Mouse (Mus musculus): ENCODE measurements around the gene Muc13. TPM values are rescaled to one million over a fixed set of nuclear protein-coding genes. Genes with fewer than 3 reads are reported as not detected.

Muc13 gene
- polyA plus RNA-seq, 1 experiment = 2.6 TPM

GRCm38 (mm10) chr16:33832057-33832456, 38.2 kb downstream of the Muc13 start:
- Histone ChIP-seq H3K4me3 (ENCODE audit: extremely low read depth, insufficient read depth, insufficient read length) (no peak overlapping the region), H3K36me3 (ENCODE audit: control insufficient read depth, insufficient read depth, low read length) (no peaks in the 10 kb centered on the region), H3K4me1 (ENCODE audit: control insufficient read depth, insufficient read depth, insufficient read length) (peaks cover 5% of the 10 kb centered on the region; the same call in 1 of the 2 replicates), H3K27me3 (ENCODE audit: control insufficient read depth, insufficient read depth, low read length) (peaks cover 13% of the 10 kb centered on the region), H3K27ac (ENCODE audit: insufficient read depth, low read length) (no peak overlapping the region)
- DNase-seq (ENCODE audit: low read depth in 1 of 2, low spot score in 2 of 2) = no peak
- TF ChIP-seq CTCF (IDR thresholded peaks at IDR 0.05; ENCODE audit: extremely low read depth, insufficient read depth, insufficient read length, insufficient replicate concordance) (no peak), POLR2A (IDR thresholded peaks at IDR 0.05; ENCODE audit: low read depth, low read length) (no peak)
- WGBS = 81% methylated on average over 6 of the region's 6 CpGs

GRCm38 (mm10) chr16:33832728-33833428, 39.0 kb downstream of the Muc13 start:
- TF ChIP-seq CTCF (IDR thresholded peaks at IDR 0.05; ENCODE audit: extremely low read depth, insufficient read depth, insufficient read length, insufficient replicate concordance) = no peak
- TF ChIP-seq POLR2A (IDR thresholded peaks at IDR 0.05; ENCODE audit: low read depth, low read length) = no peak
- Histone ChIP-seq H3K27ac (ENCODE audit: insufficient read depth, low read length) (no peak overlapping the region), H3K36me3 (ENCODE audit: control insufficient read depth, insufficient read depth, low read length) (no peaks in the 10 kb centered on the region), H3K4me3 (ENCODE audit: extremely low read depth, insufficient read depth, insufficient read length) (peak overlapping the region; percentile 34), H3K27me3 (ENCODE audit: control insufficient read depth, insufficient read depth, low read length) (peaks cover 13% of the 10 kb centered on the region), H3K4me1 (ENCODE audit: control insufficient read depth, insufficient read depth, insufficient read length) (peaks cover 5% of the 10 kb centered on the region; the same call in 1 of the 2 replicates)
- peak in 1 of 2 experiments; percentile 14 for DNase-seq (ENCODE audit: low read depth in 1 of 2, low spot score in 2 of 2)
- 15% methylated on average over 21 of the region's 21 CpGs for WGBS

GRCm38 (mm10) chr16:33833429-33833753, 39.6 kb downstream of the Muc13 start:
- 44% methylated on average over 5 of the region's 5 CpGs for WGBS
- H3K4me3 ChIP-seq (ENCODE audit: extremely low read depth, insufficient read depth, insufficient read length) = no peak overlapping the region

GRCm38 (mm10) chr16:33833781-33834482, 40.1 kb downstream of the Muc13 start:
- Histone ChIP-seq H3K27ac (ENCODE audit: insufficient read depth, low read length) (no peak overlapping the region), H3K27me3 (ENCODE audit: control insufficient read depth, insufficient read depth, low read length) (peaks cover 13% of the 10 kb centered on the region), H3K4me1 (ENCODE audit: control insufficient read depth, insufficient read depth, insufficient read length) (peaks cover 5% of the 10 kb centered on the region; the same call in 1 of the 2 replicates), H3K36me3 (ENCODE audit: control insufficient read depth, insufficient read depth, low read length) (no peaks in the 10 kb centered on the region), H3K4me3 (ENCODE audit: extremely low read depth, insufficient read depth, insufficient read length) (no peak overlapping the region; the same call in 1 of the 2 replicates)
- no peak for TF ChIP-seq POLR2A (IDR thresholded peaks at IDR 0.05; ENCODE audit: low read depth, low read length)
- no peak for TF ChIP-seq CTCF (IDR thresholded peaks at IDR 0.05; ENCODE audit: extremely low read depth, insufficient read depth, insufficient read length, insufficient replicate concordance)
- DNase-seq (ENCODE audit: low read depth in 1 of 2, low spot score in 2 of 2) = no peak
- WGBS = 35% methylated on average over 25 of the region's 25 CpGs

More at GRCm38 (mm10) chr16:33833429-33833753, 39.6 kb downstream of the Muc13 start:
- Histone ChIP-seq H3K27ac (ENCODE audit: insufficient read depth, low read length) (no peak overlapping the region), H3K27me3 (ENCODE audit: control insufficient read depth, insufficient read depth, low read length) (peaks cover 13% of the 10 kb centered on the region), H3K36me3 (ENCODE audit: control insufficient read depth, insufficient read depth, low read length) (no peaks in the 10 kb centered on the region), H3K4me1 (ENCODE audit: control insufficient read depth, insufficient read depth, insufficient read length) (peaks cover 5% of the 10 kb centered on the region; the same call in 1 of the 2 replicates)
- no peak for DNase-seq (ENCODE audit: low read depth in 1 of 2, low spot score in 2 of 2)
- no peak for TF ChIP-seq POLR2A (IDR thresholded peaks at IDR 0.05; ENCODE audit: low read depth, low read length)
- no peak for TF ChIP-seq CTCF (IDR thresholded peaks at IDR 0.05; ENCODE audit: extremely low read depth, insufficient read depth, insufficient read length, insufficient replicate concordance)

- H3K4me3 ChIP-seq (ENCODE audit: extremely low read depth, insufficient read depth, insufficient read length) = no peak overlapping the region
- no peak for DNase-seq (ENCODE audit: low read depth in 1 of 2, low spot score in 2 of 2)
- H3K36me3 ChIP-seq (ENCODE audit: control insufficient read depth, insufficient read depth, low read length) = no peaks in the 10 kb centered on the region
- H3K27me3 ChIP-seq (ENCODE audit: control insufficient read depth, insufficient read depth, low read length) = 0 out of 2 replicates have a peak, but pooled peaks cover 1% of the 10 kb centered on the region
- 0 out of 2 replicates have a peak, but pooled peaks cover 2% of the 10 kb centered on the region for H3K4me1 ChIP-seq (ENCODE audit: control insufficient read depth, insufficient read depth, insufficient read length)
- 82% methylated on average over 3 of the region's 3 CpGs for WGBS
- TF ChIP-seq CTCF (IDR thresholded peaks at IDR 0.05; ENCODE audit: extremely low read depth, insufficient read depth, insufficient read length, insufficient replicate concordance) (no peak), POLR2A (IDR thresholded peaks at IDR 0.05; ENCODE audit: low read depth, low read length) (no peak)
- H3K27ac ChIP-seq (ENCODE audit: insufficient read depth, low read length) = no peak overlapping the region
Observed at GRCm38 (mm10) chr16:33836676-33837075, 42.8 kb downstream of the Muc13 start.

- Histone ChIP-seq H3K4me3 (ENCODE audit: extremely low read depth, insufficient read depth, insufficient read length) (no peak overlapping the region), H3K27ac (ENCODE audit: insufficient read depth, low read length) (no peak overlapping the region), H3K4me1 (ENCODE audit: control insufficient read depth, insufficient read depth, insufficient read length) (0 out of 2 replicates have a peak, but pooled peaks cover 2% of the 10 kb centered on the region), H3K27me3 (ENCODE audit: control insufficient read depth, insufficient read depth, low read length) (no peaks in the 10 kb centered on the region), H3K36me3 (ENCODE audit: control insufficient read depth, insufficient read depth, low read length) (no peaks in the 10 kb centered on the region)
- TF ChIP-seq POLR2A (IDR thresholded peaks at IDR 0.05; ENCODE audit: low read depth, low read length) = no peak
- no peak for TF ChIP-seq CTCF (IDR thresholded peaks at IDR 0.05; ENCODE audit: extremely low read depth, insufficient read depth, insufficient read length, insufficient replicate concordance)
- WGBS = 63% methylated on average over 3 of the region's 3 CpGs
- no peak for DNase-seq (ENCODE audit: low read depth in 1 of 2, low spot score in 2 of 2)
Observed at GRCm38 (mm10) chr16:33837191-33837590, 43.4 kb downstream of the Muc13 start.

All from spleen, adult 2 months (tissue).